Mouse (Mus musculus): ENCODE data around the gene Shisa4.

DNA sequence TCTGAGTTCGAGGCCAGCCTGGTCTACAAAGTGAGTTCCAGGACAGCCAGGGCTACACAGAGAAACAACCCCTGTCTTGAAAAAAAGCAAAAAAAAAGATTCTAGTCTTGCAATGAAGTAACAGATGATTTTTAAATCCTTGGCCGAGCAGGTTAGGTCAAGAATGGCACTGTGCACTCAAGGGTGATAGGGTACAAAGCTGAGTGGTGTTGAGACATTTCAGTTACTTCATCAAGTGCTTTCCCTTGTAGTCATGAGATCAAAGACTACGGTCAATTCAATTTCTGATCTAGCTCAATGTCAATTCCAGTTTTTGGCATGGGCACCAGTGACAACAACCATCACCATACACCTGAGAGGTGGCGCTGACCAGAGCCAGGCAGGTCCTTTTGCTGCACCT, 33.9 kb upstream of the Shisa4 start:
- TF ChIP-seq CTCF (IDR thresholded peaks at IDR 0.05; ENCODE audit: insufficient read depth, low read depth, low read length) (no peak), POLR2A (IDR thresholded peaks at IDR 0.05; ENCODE audit: insufficient read depth, low read depth, low read length) (no peak)
